Mouse (Mus musculus) limb, embryonic 14.5 days (tissue): ENCODE results near the gene Wnt9a. TPM values are rescaled to one million over a fixed set of nuclear protein-coding genes. Genes with fewer than 3 reads are reported as not detected.
A peak's percentile ranks its signal among the peaks of the same experiment; 100 is the strongest.

ENCODE experiments used
- ATAC-seq: fragments of 200-750 bp; cut with Nextera tagmentation; 2 replicates; pipeline ENCODE4 v1.8.0; 2017; ENCODE audit warnings: low read depth, moderate number of reproducible peaks, moderate TSS enrichment; ENCODE audit not compliant: low FRiP score
- DNase-seq: peaks from one replicate; pipeline ENCODE4 v3.0.0-alpha.2; 2015; ENCODE audit warnings: low spot score
- H3K27ac ChIP-seq: fragments of 300-500 bp; sonication (generic); replicated peaks from 2 replicates; pipeline ENCODE4 v1.5.1; 2014; ENCODE audit warnings: low read depth, mild to moderate bottlenecking, low read length, moderate library complexity, mixed read lengths
- H3K27me3 ChIP-seq: fragments of 300-500 bp; sonication (generic); 2 replicates; pipeline ENCODE4 v1.6.1; 2014; ENCODE audit warnings: low read length, mixed read lengths; ENCODE audit not compliant: control insufficient read depth, insufficient read depth
- H3K36me3 ChIP-seq: fragments of 300-500 bp; sonication (generic); 2 replicates; pipeline ENCODE4 v1.6.1; 2014; ENCODE audit warnings: mild to moderate bottlenecking, low read length, moderate library complexity, mixed read lengths; ENCODE audit not compliant: control insufficient read depth, insufficient read depth
- H3K4me1 ChIP-seq: fragments of 300-500 bp; sonication (generic); 2 replicates; pipeline ENCODE4 v1.6.1; 2014; ENCODE audit warnings: antibody characterized with exemption, low read length, mixed read lengths; ENCODE audit not compliant: control insufficient read depth, insufficient read depth
- H3K4me2 ChIP-seq: fragments of 300-500 bp; sonication (generic); replicated peaks from 2 replicates; pipeline ENCODE4 v1.6.1; 2014; ENCODE audit warnings: low read depth, mild to moderate bottlenecking, low read length, moderate library complexity; ENCODE audit not compliant: severe bottlenecking
- H3K4me3 ChIP-seq: fragments of 300-500 bp; sonication (generic); replicated peaks from 2 replicates; pipeline ENCODE4 v1.5.1; 2014; ENCODE audit warnings: low read length
- H3K9ac ChIP-seq: fragments of 300-500 bp; sonication (generic); 2 replicates; pipeline ENCODE4 v1.6.1; 2014; ENCODE audit warnings: mild to moderate bottlenecking, low read depth, low read length, moderate library complexity; ENCODE audit not compliant: severe bottlenecking
- H3K9me3 ChIP-seq: fragments of 300-500 bp; sonication (generic); 2 replicates; pipeline ENCODE4 v1.6.1; 2016; ENCODE audit warnings: low read length; ENCODE audit not compliant: control insufficient read depth
- POLR2A ChIP-seq: fragments of 200-500 bp; IDR thresholded peaks from 2 replicates; pipeline ENCODE4 v1.8.0; 2012; ENCODE audit warnings: inconsistent platforms, mild to moderate bottlenecking, moderate library complexity, borderline replicate concordance; ENCODE audit not compliant: insufficient read depth, insufficient read length; ENCODE audit errors: extremely low read depth
- WGBS: fragments of 180-500 bp; shearing (Covaris S2); extraction: QIAGEN DNeasy Blood & Tissue Kit; methylation state at CpG from one replicate; pipeline ENCODE4 v1.1.7; 2014; 5-methylcytosine and 5-hydroxymethylcytosine counted together
- polyA plus RNA-seq, 2 experiments: library from polyadenylated mRNA; depleted of rRNA in 1 of 2; stranded (reverse) in 1 of 2; unstranded in 1 of 2; fragments of >200 nt; fragmentation: Nextera tagmentation in 1 of 2; extraction: Ambion mirVana in 1 of 2; gene quantifications; 2 replicates each; pipeline versions ENCODE4 v1.2.1 to v1.2.3; 2012 to 2014

The Wnt9a gene
- polyA plus RNA-seq, 2 experiments: 6.2 to 11.8 TPM

GRCm38 (mm10) chr11:59308164-59308542, 1.4 kb downstream of the Wnt9a start:
- WGBS: 17% methylated on average over 12 of the region's 12 CpGs
- H3K36me3 ChIP-seq: no peaks in the 10 kb centered on the region
- ATAC-seq (no peak), DNase-seq (no peak)
- peaks cover 33% of the 10 kb centered on the region for H3K27me3 ChIP-seq
- no peak for TF ChIP-seq POLR2A
- H3K4me1 ChIP-seq: peaks cover 62% of the 10 kb centered on the region
- H3K9ac ChIP-seq: peak overlapping the region; percentile 72; the same call in 1 of the 2 replicates
- peak overlapping the region; percentile 90 for H3K4me2 ChIP-seq
- no peaks in the 10 kb centered on the region for H3K9me3 ChIP-seq
- peak overlapping the region; percentile 55; the same call in 1 of the 2 replicates for H3K27ac ChIP-seq
- H3K4me3 ChIP-seq: peak overlapping the region; percentile 75

DNA sequence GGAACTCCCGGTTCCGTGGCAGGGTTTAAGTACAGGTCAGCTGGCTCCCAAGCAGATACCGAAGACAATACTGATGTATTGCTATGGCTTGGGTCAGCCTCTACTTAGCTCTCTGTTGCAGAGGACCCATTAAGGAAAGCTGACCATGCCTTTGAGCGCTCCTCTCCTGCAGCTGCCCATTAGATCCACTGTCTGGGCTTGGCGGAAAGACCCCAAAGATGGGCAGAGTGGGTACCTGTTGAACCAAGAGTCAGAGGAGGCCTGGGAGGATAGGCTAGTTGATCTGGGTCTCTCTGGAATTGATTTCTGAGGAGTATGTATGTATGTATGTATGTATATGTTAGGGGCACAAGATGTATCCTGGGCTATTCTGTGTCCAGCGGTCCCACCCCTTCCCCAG, 1.9 kb downstream of the Wnt9a start:
- Histone ChIP-seq H3K4me1 (peaks cover 67% of the 10 kb centered on the region), H3K27ac (peak overlapping the region; percentile 55), H3K9me3 (no peaks in the 10 kb centered on the region), H3K9ac (0 out of 2 replicates have a peak overlapping the region, but pooled peaks have one; percentile 72), H3K4me2 (peak overlapping the region; percentile 90), H3K4me3 (peak overlapping the region; percentile 75), H3K27me3 (peaks cover 31% of the 10 kb centered on the region), H3K36me3 (no peaks in the 10 kb centered on the region)
- TF ChIP-seq POLR2A: no peak
- DNase-seq (no peak), ATAC-seq (no peak)
- WGBS: 42% methylated on average over 6 of the region's 6 CpGs

DNA sequence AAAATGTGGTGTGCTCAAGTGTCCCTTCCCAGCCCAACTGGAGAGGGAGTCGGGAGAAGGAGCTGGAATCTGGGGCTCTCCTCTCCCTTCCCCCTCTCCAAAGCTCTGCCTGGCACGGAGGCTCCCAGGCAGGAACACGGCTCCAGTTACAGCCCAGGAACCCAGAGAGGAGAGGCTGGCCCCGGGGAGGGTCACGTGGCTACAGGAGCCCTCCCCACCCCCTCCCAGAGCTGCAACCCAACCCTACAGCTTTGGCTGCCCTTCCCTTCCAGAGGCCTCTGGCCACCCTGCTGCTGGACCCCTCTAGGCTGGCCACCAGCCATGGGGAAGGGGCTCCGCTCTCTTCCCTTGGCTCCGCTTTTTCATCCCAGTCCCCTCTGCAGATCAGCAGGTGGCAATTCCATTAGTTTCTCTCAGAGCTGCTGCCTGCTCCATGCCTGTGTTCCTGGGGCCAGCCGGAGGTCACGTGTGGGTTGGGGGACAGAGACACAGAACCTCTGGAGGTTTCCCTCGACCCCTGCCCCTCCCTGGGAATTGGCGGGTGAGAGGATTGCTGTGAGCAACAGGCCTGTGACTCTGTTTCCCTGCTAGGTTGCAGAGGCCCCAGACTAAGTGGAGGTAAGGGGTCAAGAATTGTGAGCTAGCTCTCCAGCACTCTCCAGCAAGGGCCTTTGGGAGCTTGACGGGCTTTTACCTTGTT, 2.5 kb downstream of the Wnt9a start:
- WGBS: 13% methylated on average over 12 of the region's 12 CpGs
- ATAC-seq (peak; percentile 47), DNase-seq (peak; percentile 62)
- TF ChIP-seq POLR2A: no peak
- H3K27ac ChIP-seq: peak overlapping the region; percentile 55
- H3K9me3 ChIP-seq: no peaks in the 10 kb centered on the region
- peaks cover 73% of the 10 kb centered on the region for H3K4me1 ChIP-seq
- peak overlapping the region; percentile 75 for H3K4me3 ChIP-seq
- H3K36me3 ChIP-seq: no peaks in the 10 kb centered on the region
- peak overlapping the region; percentile 90 for H3K4me2 ChIP-seq
- H3K27me3 ChIP-seq: peaks cover 26% of the 10 kb centered on the region
- H3K9ac ChIP-seq: 0 out of 2 replicates have a peak overlapping the region, but pooled peaks have one; percentile 28

- Histone ChIP-seq H3K4me2 (peak overlapping the region; percentile 90; the same call in 1 of the 2 replicates), H3K9ac (no peak overlapping the region), H3K27ac (peak overlapping the region; percentile 52), H3K9me3 (no peaks in the 10 kb centered on the region), H3K4me1 (peaks cover 77% of the 10 kb centered on the region), H3K36me3 (no peaks in the 10 kb centered on the region), H3K27me3 (peaks cover 20% of the 10 kb centered on the region), H3K4me3 (no peak overlapping the region)
- no peak for DNase-seq
- no peak for ATAC-seq
- no peak for TF ChIP-seq POLR2A
- 66% methylated on average over 8 of the region's 8 CpGs for WGBS
Measured at GRCm38 (mm10) chr11:59309976-59310375, 3.2 kb downstream of the Wnt9a start.

DNA sequence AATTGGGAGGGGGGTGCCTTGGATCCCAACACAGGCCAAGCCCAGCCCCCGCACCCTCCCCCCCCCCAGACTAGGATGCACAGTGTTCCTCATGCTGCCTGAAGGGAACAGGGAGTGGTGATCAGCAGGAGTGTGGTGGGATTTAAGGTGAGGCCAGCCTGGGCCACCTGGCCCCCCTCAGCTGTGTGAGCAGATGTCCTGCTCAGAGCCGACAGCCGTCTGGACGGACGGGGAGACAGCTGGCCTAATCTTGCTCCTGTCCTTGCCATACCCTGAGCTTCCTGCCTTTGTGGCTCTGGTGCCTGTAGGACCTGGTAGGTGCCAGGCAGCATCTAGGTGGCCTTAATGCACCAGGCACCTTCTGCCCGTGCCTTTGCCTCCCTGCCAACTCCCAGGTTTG, 5.3 kb downstream of the Wnt9a start:
- H3K9ac ChIP-seq: no peak overlapping the region
- no peak overlapping the region for H3K4me2 ChIP-seq
- ATAC-seq: no peak
- peaks cover 7% of the 10 kb centered on the region; the same call in 1 of the 2 replicates for H3K27me3 ChIP-seq
- peaks cover 66% of the 10 kb centered on the region for H3K4me1 ChIP-seq
- H3K36me3 ChIP-seq: no peaks in the 10 kb centered on the region
- H3K4me3 ChIP-seq: no peak overlapping the region
- no peaks in the 10 kb centered on the region for H3K9me3 ChIP-seq
- H3K27ac ChIP-seq: no peak overlapping the region
- 70% methylated on average over 6 of the region's 6 CpGs for WGBS
- no peak for TF ChIP-seq POLR2A
- DNase-seq: no peak
